Mouse (Mus musculus) megakaryocyte, embryonic 14.5 days (primary cell): Measurements from ENCODE around the gene Bcl2. TPM values are rescaled to one million over a fixed set of nuclear protein-coding genes. Genes with fewer than 3 reads are reported as not detected.

ENCODE experiments used
- H3K27me3 ChIP-seq: replicated peaks from 2 replicates; pipeline ENCODE3; 2012; ENCODE audit warnings: inconsistent platforms
- H3K36me3 ChIP-seq: replicated peaks from 2 replicates; pipeline ENCODE3; 2012; ENCODE audit warnings: low read length, inconsistent platforms, mixed read lengths
- H3K4me1 ChIP-seq: 2 replicates; pipeline ENCODE4 v1.6.1; 2012; ENCODE audit warnings: inconsistent platforms
- H3K4me3 ChIP-seq: replicated peaks from 2 replicates; pipeline ENCODE3; 2012; ENCODE audit warnings: moderate library complexity, mild to moderate bottlenecking, inconsistent platforms
- H3K9me3 ChIP-seq: 2 replicates; pipeline ENCODE4 v1.6.1; 2012; ENCODE audit warnings: inconsistent platforms
- FLI1 ChIP-seq: IDR thresholded peaks from 2 replicates; pipeline ENCODE4 v1.6.1; 2012; ENCODE audit warnings: low read length, inconsistent platforms, mixed read lengths
- GATA1 ChIP-seq: IDR thresholded peaks from 3 replicates; pipeline ENCODE4 v1.6.1; 2012; ENCODE audit warnings: mixed read lengths, low read length, inconsistent platforms, borderline replicate concordance
- polyA plus RNA-seq: library from polyadenylated mRNA; stranded (reverse); fragments of >175 nt; gene quantifications from 2 replicates; pipeline ENCODE4 v1.2.3, GENCODE M21; 2012; ENCODE audit warnings: low replicate concordance; ENCODE audit not compliant: insufficient read depth

Gene Bcl2
- polyA plus RNA-seq, 1 experiment, result 3.0 TPM

- H3K9me3 ChIP-seq, result no peaks in the 10 kb centered on the region
- H3K4me3 ChIP-seq, result no peak overlapping the region
- peaks cover 60% of the 10 kb centered on the region for H3K4me1 ChIP-seq
- TF ChIP-seq GATA1, result no peak
- TF ChIP-seq FLI1, result no peak
- no peaks in the 10 kb centered on the region for H3K27me3 ChIP-seq
- peaks cover 25% of the 10 kb centered on the region for H3K36me3 ChIP-seq
Observed at GRCm38 (mm10) chr1:106700520-106701114, 13.5 kb downstream of the Bcl2 start.

- Histone ChIP-seq H3K9me3 (no peaks in the 10 kb centered on the region), H3K27me3 (no peaks in the 10 kb centered on the region), H3K36me3 (peaks cover 22% of the 10 kb centered on the region), H3K4me3 (no peak overlapping the region), H3K4me1 (peaks cover 77% of the 10 kb centered on the region)
- no peak for TF ChIP-seq GATA1
- TF ChIP-seq FLI1, result no peak
Observed at GRCm38 (mm10) chr1:106696472-106696871, 17.6 kb downstream of the Bcl2 start.

GRCm38 (mm10) chr1:106695649-106696048 lies 18.4 kb downstream of the Bcl2 start:
- no peaks in the 10 kb centered on the region for H3K9me3 ChIP-seq
- no peaks in the 10 kb centered on the region for H3K27me3 ChIP-seq
- H3K36me3 ChIP-seq, result peaks cover 15% of the 10 kb centered on the region
- TF ChIP-seq GATA1, result no peak
- no peak for TF ChIP-seq FLI1
- peaks cover 78% of the 10 kb centered on the region for H3K4me1 ChIP-seq
- no peak overlapping the region for H3K4me3 ChIP-seq

- Histone ChIP-seq H3K9me3 (no peaks in the 10 kb centered on the region), H3K4me1 (peaks cover 82% of the 10 kb centered on the region), H3K4me3 (no peak overlapping the region), H3K27me3 (no peaks in the 10 kb centered on the region), H3K36me3 (peaks cover 13% of the 10 kb centered on the region)
- TF ChIP-seq FLI1 (no peak), GATA1 (no peak)
Observed at GRCm38 (mm10) chr1:106694316-106694715, 19.8 kb downstream of the Bcl2 start.

- TF ChIP-seq GATA1 (no peak; the same call in 2 of the 3 replicates), FLI1 (no peak)
- peaks cover 13% of the 10 kb centered on the region for H3K36me3 ChIP-seq
- no peaks in the 10 kb centered on the region for H3K9me3 ChIP-seq
- H3K4me3 ChIP-seq, result no peak overlapping the region
- H3K27me3 ChIP-seq, result no peaks in the 10 kb centered on the region
- peaks cover 91% of the 10 kb centered on the region for H3K4me1 ChIP-seq
Observed at GRCm38 (mm10) chr1:106692599-106692998, 21.5 kb downstream of the Bcl2 start.

- H3K27me3 ChIP-seq, result no peaks in the 10 kb centered on the region
- no peak for TF ChIP-seq GATA1
- H3K4me1 ChIP-seq, result peaks cover 85% of the 10 kb centered on the region
- no peaks in the 10 kb centered on the region for H3K9me3 ChIP-seq
- H3K4me3 ChIP-seq, result no peak overlapping the region
- H3K36me3 ChIP-seq, result peaks cover 5% of the 10 kb centered on the region
Observed at GRCm38 (mm10) chr1:106690887-106691286, 23.2 kb downstream of the Bcl2 start.

- H3K4me3 ChIP-seq, result peak overlapping the region; percentile 85
- H3K36me3 ChIP-seq, result peaks cover 5% of the 10 kb centered on the region
- no peaks in the 10 kb centered on the region for H3K9me3 ChIP-seq
- no peaks in the 10 kb centered on the region for H3K27me3 ChIP-seq
- H3K4me1 ChIP-seq, result peaks cover 83% of the 10 kb centered on the region
- TF ChIP-seq FLI1 (no peak), GATA1 (no peak)
Observed at GRCm38 (mm10) chr1:106688161-106688516, 25.9 kb downstream of the Bcl2 start.

GRCm38 (mm10) chr1:106687435-106688160 lies 26.5 kb downstream of the Bcl2 start:
- Histone ChIP-seq H3K9me3 (no peaks in the 10 kb centered on the region), H3K4me3 (peak overlapping the region; percentile 85), H3K36me3 (peaks cover 10% of the 10 kb centered on the region), H3K4me1 (peaks cover 83% of the 10 kb centered on the region), H3K27me3 (no peaks in the 10 kb centered on the region)
- TF ChIP-seq FLI1 (no peak), GATA1 (no peak)

- TF ChIP-seq FLI1 (no peak), GATA1 (no peak)
- H3K4me1 ChIP-seq, result peaks cover 85% of the 10 kb centered on the region
Observed at GRCm38 (mm10) chr1:106685702-106686101, 28.4 kb downstream of the Bcl2 start.

GRCm38 (mm10) chr1:106684546-106684945 lies 29.5 kb downstream of the Bcl2 start:
- peaks cover 19% of the 10 kb centered on the region for H3K36me3 ChIP-seq
- no peaks in the 10 kb centered on the region for H3K27me3 ChIP-seq
- H3K9me3 ChIP-seq, result no peaks in the 10 kb centered on the region
- H3K4me3 ChIP-seq, result no peak overlapping the region
- H3K4me1 ChIP-seq, result peaks cover 85% of the 10 kb centered on the region
- TF ChIP-seq GATA1 (no peak), FLI1 (no peak)

More at GRCm38 (mm10) chr1:106685702-106686101, 28.4 kb downstream of the Bcl2 start:
- no peaks in the 10 kb centered on the region for H3K9me3 ChIP-seq
- H3K27me3 ChIP-seq, result no peaks in the 10 kb centered on the region
- peaks cover 10% of the 10 kb centered on the region for H3K36me3 ChIP-seq
- no peak overlapping the region for H3K4me3 ChIP-seq
